8 mouse cellular contexts compared by ENCODE assay signal in the genomic region with DNA sequence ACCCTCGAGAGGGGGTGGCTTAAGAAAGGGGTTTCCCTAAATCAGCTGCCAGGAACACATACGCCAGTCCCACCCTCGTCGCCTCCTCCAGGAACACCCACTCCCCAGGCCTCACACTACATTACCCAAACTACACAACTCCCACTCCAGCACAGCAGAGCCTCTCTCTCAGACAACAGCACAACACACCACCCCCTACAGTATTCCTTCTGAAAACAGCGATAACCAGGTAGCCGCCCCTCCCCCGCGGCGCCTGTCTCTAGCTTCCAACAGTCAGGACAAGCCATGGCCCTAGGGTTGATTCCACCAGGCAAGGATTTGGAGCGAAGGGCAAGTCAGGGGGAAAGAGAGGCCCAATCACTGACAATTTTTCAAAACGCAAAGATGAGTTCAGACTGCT. TPM values are rescaled to one million over a fixed set of nuclear protein-coding genes. Genes with fewer than 3 reads are reported as not detected.
DNase-seq lines count a peak whose midpoint lies in the region; ATAC-seq and TF ChIP-seq lines count a peak whose summit lies in the region.

No protein-coding gene starts in this region.

- TF ChIP-seq EP300 in heart, adult 2 months (IDR thresholded peaks at IDR 0.05; ENCODE audit: insufficient read depth, low read depth, low read length) = no peak
- TF ChIP-seq EP300 in liver, embryonic 14.5 days (IDR thresholded peaks at IDR 0.05; ENCODE audit: low read depth) = no peak

- no peak for ATAC-seq in heart, embryonic 13.5 days (ENCODE audit: extremely low read depth, insufficient number of reproducible peaks, low FRiP score, low TSS enrichment)
- peak; percentile 35 for ATAC-seq in hindbrain, embryonic 16.5 days
- ATAC-seq in liver, embryonic 14.5 days (ENCODE audit: insufficient read depth) = no peak
- no peak for ATAC-seq in CD4-positive, CD25-positive, alpha-beta regulatory T cell, adult 4 months

- no peaks in the 10 kb centered on the region for H3K9me3 ChIP-seq in heart, embryonic 13.5 days
- no peaks in the 10 kb centered on the region for H3K9me3 ChIP-seq in hindbrain, embryonic 16.5 days (ENCODE audit: control insufficient read depth, low read length)
- H3K9me3 ChIP-seq in liver, embryonic 14.5 days (ENCODE audit: control insufficient read depth, low read length) = no peaks in the 10 kb centered on the region

- DNase-seq in heart, adult 2 months = no peak
- peak; percentile 60 to 74 for DNase-seq in cerebellum, postnatal 25 days
- no peak for DNase-seq in liver, embryonic 14.5 days (ENCODE audit: low read depth in 3 of 3, low spot score in 3 of 3)
- peak; percentile 23 to 26 for DNase-seq in right cerebral cortex, postnatal 36 days (ENCODE audit: low spot score in 2 of 2)
- DNase-seq in yolk sac, embryonic 10.5 days (ENCODE audit: low spot score) = no peak

- no peaks in the 10 kb centered on the region for H3K79me2 ChIP-seq in heart, adult 2 months (replicated peaks; ENCODE audit: control insufficient read depth, insufficient read depth, low read length)

- 0 out of 2 replicates have a peak overlapping the region, but pooled peaks have one; percentile 78 for H3K9ac ChIP-seq in heart, embryonic 13.5 days
- no peak overlapping the region for H3K9ac ChIP-seq in heart, adult 2 months (ENCODE audit: low read depth, low read length)
- peak overlapping the region; percentile 84 for H3K9ac ChIP-seq in hindbrain, embryonic 16.5 days (ENCODE audit: low read depth, low read length)
- H3K9ac ChIP-seq in liver, embryonic 14.5 days (replicated peaks) = no peak overlapping the region

- TF ChIP-seq CTCF in heart, adult 2 months (IDR thresholded peaks at IDR 0.05) = no peak
- no peak for TF ChIP-seq CTCF in liver, embryonic 14.5 days (IDR thresholded peaks at IDR 0.05; ENCODE audit: low read depth)

- intact Hi-C loops in heart, adult 2 months (cut with DNase I) = no loop called here

- peak overlapping the region; percentile 78 for H3K4me3 ChIP-seq in heart, embryonic 13.5 days
- H3K4me3 ChIP-seq in heart, adult 2 months = no peak overlapping the region
- H3K4me3 ChIP-seq in hindbrain, embryonic 16.5 days (ENCODE audit: low read length) = peak overlapping the region; percentile 69
- H3K4me3 ChIP-seq in liver, embryonic 14.5 days (ENCODE audit: insufficient read depth in 1 of 2, low read depth in 2 of 2, low read length in 2 of 2) = no peak overlapping the region

- H3K4me2 ChIP-seq in heart, embryonic 13.5 days = peak overlapping the region; percentile 99
- peak overlapping the region; percentile 79 for H3K4me2 ChIP-seq in hindbrain, embryonic 16.5 days (ENCODE audit: low read length)
- H3K4me2 ChIP-seq in liver, embryonic 14.5 days (ENCODE audit: low read depth) = peak overlapping the region; percentile 8; the same call in 1 of the 2 replicates

- peaks cover 43% of the 10 kb centered on the region for H3K27me3 ChIP-seq in heart, embryonic 13.5 days (replicated peaks)
- peaks cover 6% of the 10 kb centered on the region for H3K27me3 ChIP-seq in heart, adult 2 months (ENCODE audit: control insufficient read depth, insufficient read depth, low read length)
- no peaks in the 10 kb centered on the region for H3K27me3 ChIP-seq in hindbrain, embryonic 16.5 days (replicated peaks; ENCODE audit: control insufficient read depth, insufficient read depth, low read length)
- H3K27me3 ChIP-seq in liver, embryonic 14.5 days (ENCODE audit: control insufficient read depth, insufficient read depth, low read length) = peaks cover 31% of the 10 kb centered on the region

- no peak overlapping the region for H3K27ac ChIP-seq in heart, embryonic 13.5 days (replicated peaks)
- H3K27ac ChIP-seq in heart, adult 2 months = no peak overlapping the region
- H3K27ac ChIP-seq in hindbrain, embryonic 16.5 days (ENCODE audit: low read depth, low read length) = peak overlapping the region; percentile 89
- H3K27ac ChIP-seq in liver, embryonic 14.5 days = no peak overlapping the region

- no peak for TF ChIP-seq POLR2A in heart, adult 2 months (IDR thresholded peaks at IDR 0.05; ENCODE audit: insufficient read depth, low read depth, low read length)

- no peaks in the 10 kb centered on the region for H3K36me3 ChIP-seq in heart, embryonic 13.5 days
- H3K36me3 ChIP-seq in heart, adult 2 months (ENCODE audit: control insufficient read depth, insufficient read depth, low read length) = no peaks in the 10 kb centered on the region
- H3K36me3 ChIP-seq in hindbrain, embryonic 16.5 days (ENCODE audit: control insufficient read depth, insufficient read depth, low read length) = no peaks in the 10 kb centered on the region
- no peaks in the 10 kb centered on the region for H3K36me3 ChIP-seq in liver, embryonic 14.5 days (replicated peaks; ENCODE audit: control insufficient read depth, insufficient read depth, low read depth)

- 10% methylated on average over 11 of the region's 11 CpGs for WGBS in heart, embryonic 13.5 days
- WGBS in heart, adult 2 months = 28% methylated on average over 11 of the region's 11 CpGs
- 2% methylated on average over 11 of the region's 11 CpGs for WGBS in hindbrain, embryonic 16.5 days
- 17% methylated on average over 11 of the region's 11 CpGs for WGBS in liver, embryonic 14.5 days (ENCODE audit: insufficient replicate concordance)

- peaks cover 14% of the 10 kb centered on the region for H3K4me1 ChIP-seq in heart, embryonic 13.5 days
- H3K4me1 ChIP-seq in heart, adult 2 months (ENCODE audit: control insufficient read depth, insufficient read depth, low read length) = peaks cover 1% of the 10 kb centered on the region; the same call in 1 of the 2 replicates
- peaks cover 4% of the 10 kb centered on the region; the same call in 1 of the 2 replicates for H3K4me1 ChIP-seq in hindbrain, embryonic 16.5 days (ENCODE audit: control insufficient read depth, insufficient read depth, low read depth, low read length)
- H3K4me1 ChIP-seq in liver, embryonic 14.5 days (replicated peaks; ENCODE audit: control insufficient read depth in 2 of 2, insufficient read depth in 2 of 2, low read length in 1 of 2) = no peaks in the 10 kb centered on the region

RNA-seq across cellular contexts. Expression of a gene that starts 1.7 kb away (rescaled TPM):
- polyA plus RNA-seq in heart, embryonic 13.5 days (2015; fragmentation: Nextera tagmentation; extraction: Ambion mirVana) = 15.8 and 16.0 TPM in 2 replicates
- total RNA-seq in heart, adult 2 months (2021) = 1 to 10 TPM; 2.9 to 3.8 TPM
- polyA plus RNA-seq in heart, adult 2 months (2012; rRNA removed) = 3.5 and 4.2 TPM in 2 replicates
- polyA plus RNA-seq in hindbrain, embryonic 16.5 days (2015; fragmentation: Nextera tagmentation; extraction: Ambion mirVana) = 3,305 and 3,556 TPM in 2 replicates
- polyA plus RNA-seq in liver, embryonic 14.5 days (2012; rRNA removed) = 0.63 and 1.8 TPM in 2 replicates
- 0.78 and 1.5 TPM in 2 replicates for polyA plus RNA-seq in liver, embryonic 14.5 days (2014; fragmentation: Nextera tagmentation; extraction: Ambion mirVana)
- not detected for polyA plus RNA-seq in CD4-positive, CD25-positive, alpha-beta regulatory T cell, adult 4 months (2017; shearing (Covaris generic))

RNA-seq across cellular contexts. Expression of a gene that starts 34.5 kb away (rescaled TPM):
- 0.79 and 1.0 TPM in 2 replicates for polyA plus RNA-seq in heart, embryonic 13.5 days (2015; fragmentation: Nextera tagmentation; extraction: Ambion mirVana)
- under 1 TPM; 0.10 to 0.14 TPM for total RNA-seq in heart, adult 2 months (2021)
- 0.08 and 0.12 TPM in 2 replicates for polyA plus RNA-seq in heart, adult 2 months (2012; rRNA removed)
- polyA plus RNA-seq in hindbrain, embryonic 16.5 days (2015; fragmentation: Nextera tagmentation; extraction: Ambion mirVana) = 3.3 and 3.9 TPM in 2 replicates
- polyA plus RNA-seq in liver, embryonic 14.5 days (2012; rRNA removed) = 0.02 and 0.09 TPM in 2 replicates
- 0.14 TPM in 1 of 2 replicates, not detected in the other for polyA plus RNA-seq in liver, embryonic 14.5 days (2014; fragmentation: Nextera tagmentation; extraction: Ambion mirVana)
- under 1 TPM in 1 of 2 experiments, not detected in 1; 0.39 TPM for polyA plus RNA-seq in CD4-positive, CD25-positive, alpha-beta regulatory T cell, adult 4 months (2017; shearing (Covaris generic))

Comparison
In these comparisons a context has a peak if more than half of its experiments do, and no peak if none do; other contexts are left out.
1. H3K4me3 ChIP-seq: peak in heart, embryonic 13.5 days (single experiment) and hindbrain, embryonic 16.5 days (single experiment); none in heart, adult 2 months (single experiment) and liver, embryonic 14.5 days (0 of 2).
2. H3K9ac ChIP-seq: peak in heart, embryonic 13.5 days (single experiment) and hindbrain, embryonic 16.5 days (single experiment); none in heart, adult 2 months (single experiment) and liver, embryonic 14.5 days (single experiment).
3. H3K4me2 ChIP-seq: peak in every context shown above with its lines; median percentile 99 in heart, embryonic 13.5 days; 79 in hindbrain, embryonic 16.5 days; 8 in liver, embryonic 14.5 days.
4. DNase-seq: peak in cerebellum, postnatal 25 days (2 of 2) and right cerebral cortex, postnatal 36 days (2 of 2); none in heart, adult 2 months (0 of 2), liver, embryonic 14.5 days (0 of 3) and yolk sac, embryonic 10.5 days (single experiment).
5. RNA of a gene that starts 1.7 kb away (polyA plus RNA-seq): 3,305 to 3,556 TPM in hindbrain, embryonic 16.5 days; 15.8 to 16.0 TPM in heart, embryonic 13.5 days, 3.5 to 4.2 TPM in heart, adult 2 months, 0.63 to 1.8 TPM in liver, embryonic 14.5 days and not detected in CD4-positive, CD25-positive, alpha-beta regulatory T cell, adult 4 months; every median in the first group is over 100 times any median in the second.